Mouse (Mus musculus) olfactory bulb, adult 2 months (tissue): ENCODE measurements around the gene Olfr1107. TPM values are rescaled to one million over a fixed set of nuclear protein-coding genes. Genes with fewer than 3 reads are reported as not detected.

Source experiments
- H3K27ac ChIP-seq: fragments of 200-500 bp; 2 replicates; pipeline ENCODE4 v1.5.1; 2012; ENCODE audit warnings: low read depth, low read length; ENCODE audit not compliant: insufficient read depth
- H3K4me1 ChIP-seq: fragments of 200-500 bp; 2 replicates; pipeline ENCODE4 v1.6.1; 2012; ENCODE audit warnings: low read length; ENCODE audit not compliant: control insufficient read depth, insufficient read depth
- H3K4me3 ChIP-seq: fragments of 200-500 bp; 2 replicates; pipeline ENCODE4 v1.5.1; 2012; ENCODE audit warnings: mild to moderate bottlenecking, low read depth, low read length, moderate library complexity; ENCODE audit not compliant: insufficient read depth
- CTCF ChIP-seq: fragments of 200-500 bp; IDR thresholded peaks from 2 replicates; pipeline ENCODE4 v1.5.1; 2012; ENCODE audit warnings: low read depth, mild to moderate bottlenecking, low read length, moderate library complexity; ENCODE audit not compliant: insufficient read depth
- POLR2A ChIP-seq: fragments of 200-500 bp; IDR thresholded peaks from 2 replicates; pipeline ENCODE4 v1.6.1; 2012; ENCODE audit warnings: mild to moderate bottlenecking, low read depth, low read length, moderate library complexity; ENCODE audit not compliant: insufficient read depth
- WGBS: fragments of 180-500 bp; shearing (Covaris S2); methylation state at CpG from one replicate; pipeline ENCODE4 v1.1.7; 2018; 5-methylcytosine and 5-hydroxymethylcytosine counted together
- polyA plus RNA-seq: library from polyadenylated mRNA; stranded (reverse); fragments of >200 nt; gene quantifications from 2 replicates; pipeline ENCODE4 v1.2.4, GENCODE M21; 2012; ENCODE audit warnings: low replicate concordance; ENCODE audit not compliant: missing spikeins, insufficient read depth, insufficient read length

Gene Olfr1107
- polyA plus RNA-seq: not detected in 2 replicates

DNA sequence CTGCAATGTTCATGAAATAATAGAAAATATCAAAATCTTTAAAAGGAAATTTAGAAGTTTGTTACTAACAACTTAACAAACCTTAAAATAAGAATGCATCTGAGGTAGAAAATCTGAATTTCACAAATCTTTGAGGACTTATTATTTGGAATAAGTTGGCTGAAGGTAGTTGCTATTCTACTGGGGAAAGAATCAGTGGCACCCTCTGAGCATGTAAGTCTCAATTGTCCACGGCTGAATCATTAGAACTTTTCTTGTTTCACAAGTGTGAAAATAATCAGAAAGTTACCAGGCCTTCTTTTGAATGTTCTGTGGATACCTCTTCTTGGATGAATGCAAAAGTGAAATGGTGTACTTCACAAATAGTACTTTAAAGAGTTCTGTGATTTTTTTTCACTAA, at the start of gene Olfr1107:
Gene Olfr1107, minus strand, starts transcription at position 101 of the 400 bp plus-strand sequence.
- Histone ChIP-seq H3K4me1 (no peaks in the 10 kb centered on the region), H3K4me3 (no peak within 1 kb of the TSS), H3K27ac (no peak within 1 kb of the TSS)
- 77% methylated on average over 1 of the region's 1 CpGs for WGBS
- TF ChIP-seq CTCF: no peak
- no peak for TF ChIP-seq POLR2A

DNA sequence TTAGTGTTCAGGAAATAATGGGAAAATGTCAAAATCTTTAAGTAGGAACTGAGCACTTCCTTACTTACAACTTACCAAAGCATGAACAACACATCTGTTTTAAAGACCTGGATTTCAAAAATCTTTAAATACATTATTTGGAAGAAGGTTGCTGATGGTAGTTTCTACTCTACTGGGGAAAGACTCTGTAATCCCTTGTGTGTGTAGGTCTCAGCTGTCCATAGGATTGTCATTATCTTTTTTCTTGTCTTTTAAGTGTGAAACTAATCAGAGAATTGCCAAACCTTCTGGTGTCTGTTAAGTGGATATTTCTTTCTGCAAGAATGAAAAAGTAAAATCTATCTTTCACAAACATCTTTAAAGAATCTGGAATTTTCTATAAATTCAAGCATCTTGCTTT, 38.9 kb upstream of the Olfr1107 start, which contains the start of gene Olfr259:
Gene Olfr259, minus strand, starts transcription at position 101 of the 400 bp plus-strand sequence.
- Histone ChIP-seq H3K27ac (no peak within 1 kb of the TSS), H3K4me3 (no peak within 1 kb of the TSS), H3K4me1 (no peaks in the 10 kb centered on the region)
- TF ChIP-seq POLR2A: no peak
- no peak for TF ChIP-seq CTCF

DNA sequence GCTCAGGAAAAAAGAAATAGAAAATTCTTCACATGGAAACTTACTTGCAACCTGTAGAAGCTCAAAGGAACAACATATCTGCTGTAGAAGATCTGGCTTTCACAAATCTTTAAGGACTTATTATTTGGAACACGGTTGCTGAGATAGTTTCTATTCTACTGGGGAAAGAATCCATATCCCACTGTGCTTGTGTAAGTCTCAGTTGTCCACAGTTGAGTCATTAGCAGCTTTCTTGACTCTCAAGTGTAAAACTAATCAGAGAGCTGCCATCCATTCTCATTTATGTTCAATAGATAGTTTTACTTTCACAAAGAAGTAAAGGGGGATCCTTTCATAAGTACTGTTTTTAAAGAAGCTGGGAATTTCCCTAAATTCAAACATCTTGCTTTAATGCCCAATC, 20.3 kb upstream of the Olfr1107 start, which contains the start of gene Olfr1109:
Gene Olfr1109, minus strand, starts transcription at position 101 of the 400 bp plus-strand sequence.
- H3K27ac ChIP-seq: no peak within 1 kb of the TSS
- no peak within 1 kb of the TSS for H3K4me3 ChIP-seq
- WGBS: 23% methylated on average over 1 of the region's 1 CpGs
- no peaks in the 10 kb centered on the region for H3K4me1 ChIP-seq
- no peak for TF ChIP-seq POLR2A
- no peak for TF ChIP-seq CTCF

DNA sequence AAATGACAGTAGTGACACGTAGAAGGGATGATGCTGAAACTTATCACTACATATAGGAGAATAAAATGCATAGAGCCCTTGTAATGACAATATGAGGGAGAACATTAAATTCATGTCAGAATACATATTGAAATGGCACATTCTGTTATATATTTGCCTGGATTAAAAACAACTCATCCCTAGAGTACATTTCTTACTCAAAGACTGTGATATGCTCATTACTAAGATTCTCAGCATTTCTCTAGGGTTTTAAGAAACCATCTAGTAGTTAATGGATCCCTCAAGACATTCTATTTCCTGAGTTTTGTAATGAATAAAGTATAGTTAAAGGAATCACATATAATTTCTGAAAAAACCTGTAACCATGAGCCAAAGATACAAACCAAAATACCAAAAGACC, 23.4 kb downstream of the Olfr1107 start, which contains the start of gene Olfr1106:
Gene Olfr1106, minus strand, starts transcription at position 101 of the 400 bp plus-strand sequence.
- H3K27ac ChIP-seq: no peak within 1 kb of the TSS
- TF ChIP-seq POLR2A (no peak), CTCF (no peak)
- WGBS: 59% methylated on average over 1 of the region's 1 CpGs
- H3K4me3 ChIP-seq: no peak within 1 kb of the TSS
- H3K4me1 ChIP-seq: no peaks in the 10 kb centered on the region

DNA sequence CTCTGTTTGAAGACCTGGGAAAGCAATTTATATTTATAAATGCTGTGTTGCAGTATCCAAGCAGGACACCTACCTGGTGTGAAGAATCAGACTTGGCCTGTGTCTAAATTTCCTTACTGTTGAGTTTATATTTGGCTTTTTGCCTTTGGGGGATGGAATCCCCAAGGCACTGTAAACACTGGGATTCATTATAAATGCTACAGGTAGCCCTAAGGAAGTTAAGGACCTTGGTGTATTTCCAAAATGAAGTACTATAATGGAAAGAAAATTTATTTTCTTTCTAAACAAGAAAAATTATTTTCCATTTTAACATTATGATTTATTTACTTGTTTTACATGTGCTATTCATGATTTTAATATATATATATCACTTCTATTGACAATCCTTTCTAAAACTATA, 39.2 kb downstream of the Olfr1107 start, which contains the start of gene Olfr1105:
Gene Olfr1105, minus strand, starts transcription at position 101 of the 400 bp plus-strand sequence.
- TF ChIP-seq CTCF (no peak), POLR2A (no peak)
- Histone ChIP-seq H3K4me1 (no peaks in the 10 kb centered on the region), H3K27ac (no peak within 1 kb of the TSS), H3K4me3 (no peak within 1 kb of the TSS)

DNA sequence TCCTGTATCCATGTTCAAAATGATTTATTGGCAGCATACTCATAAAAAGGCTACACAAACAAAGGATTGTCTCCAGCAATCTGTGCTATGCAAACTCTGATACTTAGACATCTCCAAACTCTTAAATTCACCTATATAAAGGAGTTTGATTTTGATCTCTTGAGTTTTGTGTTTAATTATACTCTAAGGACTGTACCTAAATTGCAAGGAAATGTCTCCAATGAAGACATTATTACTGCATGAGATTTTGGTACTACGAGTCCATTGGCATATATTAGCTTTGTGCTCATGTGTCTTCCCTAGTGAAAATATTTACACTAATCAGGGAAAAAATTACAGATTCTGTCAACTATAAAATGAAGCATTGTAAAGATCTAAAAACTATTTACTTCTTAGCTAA, 48.6 kb downstream of the Olfr1107 start, which contains the start of gene Olfr1104:
Gene Olfr1104, minus strand, starts transcription at position 101 of the 400 bp plus-strand sequence.
- H3K27ac ChIP-seq: no peak within 1 kb of the TSS
- 71% methylated on average over 1 of the region's 1 CpGs for WGBS
- TF ChIP-seq POLR2A (no peak), CTCF (no peak)
- no peaks in the 10 kb centered on the region for H3K4me1 ChIP-seq
- no peak within 1 kb of the TSS for H3K4me3 ChIP-seq

Other genes with a start within 250 kb of the Olfr1107 start
- gene Olfr1095, start 224.1 kb downstream of the Olfr1107 start, polyA plus RNA-seq: not detected in 2 replicates
- not detected in 2 replicates for gene Gm13723, start 201.0 kb downstream of the Olfr1107 start, polyA plus RNA-seq
- not detected in 2 replicates for gene Olfr1097, start 183.6 kb downstream of the Olfr1107 start, polyA plus RNA-seq
- gene Olfr1098, start 151.3 kb downstream of the Olfr1107 start, polyA plus RNA-seq: not detected in 2 replicates
- not detected in 2 replicates for gene Olfr1099, start 115.1 kb downstream of the Olfr1107 start, polyA plus RNA-seq
- not detected in 2 replicates for gene Olfr1100, start 95.9 kb downstream of the Olfr1107 start, polyA plus RNA-seq
- gene Olfr1101, start 84.6 kb downstream of the Olfr1107 start, polyA plus RNA-seq: not detected in 2 replicates
- not detected in 2 replicates for gene Olfr1102, start 77.4 kb downstream of the Olfr1107 start, polyA plus RNA-seq
- gene Olfr1104, start 48.7 kb downstream of the Olfr1107 start, polyA plus RNA-seq: not detected in 2 replicates
- gene Olfr1105, start 39.3 kb downstream of the Olfr1107 start, polyA plus RNA-seq: not detected in 2 replicates
- gene Olfr1106, start 23.5 kb downstream of the Olfr1107 start, polyA plus RNA-seq: not detected in 2 replicates
- not detected in 2 replicates for gene Olfr1109, start 20.2 kb upstream of the Olfr1107 start, polyA plus RNA-seq
- gene Olfr259, start 38.8 kb upstream of the Olfr1107 start, polyA plus RNA-seq: not detected in 2 replicates
- not detected in 2 replicates for gene Olfr1110, start 64.5 kb upstream of the Olfr1107 start, polyA plus RNA-seq
- gene Olfr1111, start 76.8 kb upstream of the Olfr1107 start, polyA plus RNA-seq: not detected in 2 replicates
- not detected in 2 replicates for gene Olfr1112, start 112.0 kb upstream of the Olfr1107 start, polyA plus RNA-seq
- not detected in 2 replicates for gene Olfr1113, start 133.2 kb upstream of the Olfr1107 start, polyA plus RNA-seq
- gene Olfr1115, start 172.2 kb upstream of the Olfr1107 start, polyA plus RNA-seq: not detected in 2 replicates
- gene Olfr1116, start 191.7 kb upstream of the Olfr1107 start, polyA plus RNA-seq: not detected in 2 replicates
- gene Olfr1118, start 231.8 kb upstream of the Olfr1107 start, polyA plus RNA-seq: not detected in 2 replicates